Mouse (Mus musculus): Measurements from ENCODE around the gene 4933428G20Rik.

Gene 4933428G20Rik

DNA sequence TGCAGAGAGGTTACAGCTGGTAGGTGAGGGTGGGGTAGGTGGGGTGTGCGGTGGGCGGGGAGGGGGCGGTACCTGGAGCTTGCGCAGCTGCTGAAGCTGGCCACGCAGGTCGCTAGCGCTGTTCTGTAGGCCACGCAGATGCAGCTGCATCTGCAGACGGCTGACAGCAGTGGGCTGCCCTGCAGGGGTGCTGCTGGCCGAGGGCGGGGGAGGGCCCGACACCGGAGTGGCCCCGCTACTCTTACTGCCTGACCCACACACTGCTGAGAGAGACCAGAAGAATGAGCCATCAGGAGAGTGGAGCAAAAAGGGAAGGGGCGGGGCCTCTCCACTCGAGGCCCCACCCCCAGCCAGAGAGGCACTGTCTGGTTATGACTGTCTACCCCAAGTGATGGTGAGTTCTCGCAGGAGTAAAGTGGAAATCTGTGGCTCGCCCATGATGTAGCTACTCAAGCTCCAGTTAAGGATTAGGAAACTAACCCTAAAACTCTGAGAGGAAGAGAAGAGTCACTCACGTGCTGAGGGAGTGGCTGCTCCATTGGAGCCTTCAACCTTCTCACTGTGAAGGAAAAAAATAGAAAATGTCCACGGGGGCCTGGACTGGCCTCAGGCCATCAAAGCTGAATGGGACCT is 32.9 kb upstream of the 4933428G20Rik start:
- no peak for DNase-seq (ENCODE audit: low read depth, low spot score)

DNA sequence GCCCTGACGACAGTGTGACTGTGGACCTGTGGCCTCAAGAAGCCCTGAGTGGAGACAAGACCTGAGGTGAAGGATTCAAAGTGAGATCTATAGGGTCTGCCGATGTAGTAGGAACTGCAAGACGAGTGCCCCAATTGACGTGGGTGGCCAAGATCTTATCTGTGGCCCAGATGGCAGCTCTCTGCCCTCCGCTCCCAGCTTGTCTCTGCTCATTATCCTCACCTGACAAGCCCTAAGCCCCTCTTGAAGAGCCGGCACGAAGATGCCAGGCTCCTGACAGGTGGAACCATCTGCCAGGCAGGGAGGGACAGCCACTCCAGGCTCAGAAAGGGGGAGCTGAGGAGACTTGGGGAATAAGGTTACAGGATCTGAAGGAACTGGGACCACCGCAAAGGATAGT is 32.2 kb upstream of the 4933428G20Rik start:
- DNase-seq (ENCODE audit: low read depth, low spot score) = no peak

DNA sequence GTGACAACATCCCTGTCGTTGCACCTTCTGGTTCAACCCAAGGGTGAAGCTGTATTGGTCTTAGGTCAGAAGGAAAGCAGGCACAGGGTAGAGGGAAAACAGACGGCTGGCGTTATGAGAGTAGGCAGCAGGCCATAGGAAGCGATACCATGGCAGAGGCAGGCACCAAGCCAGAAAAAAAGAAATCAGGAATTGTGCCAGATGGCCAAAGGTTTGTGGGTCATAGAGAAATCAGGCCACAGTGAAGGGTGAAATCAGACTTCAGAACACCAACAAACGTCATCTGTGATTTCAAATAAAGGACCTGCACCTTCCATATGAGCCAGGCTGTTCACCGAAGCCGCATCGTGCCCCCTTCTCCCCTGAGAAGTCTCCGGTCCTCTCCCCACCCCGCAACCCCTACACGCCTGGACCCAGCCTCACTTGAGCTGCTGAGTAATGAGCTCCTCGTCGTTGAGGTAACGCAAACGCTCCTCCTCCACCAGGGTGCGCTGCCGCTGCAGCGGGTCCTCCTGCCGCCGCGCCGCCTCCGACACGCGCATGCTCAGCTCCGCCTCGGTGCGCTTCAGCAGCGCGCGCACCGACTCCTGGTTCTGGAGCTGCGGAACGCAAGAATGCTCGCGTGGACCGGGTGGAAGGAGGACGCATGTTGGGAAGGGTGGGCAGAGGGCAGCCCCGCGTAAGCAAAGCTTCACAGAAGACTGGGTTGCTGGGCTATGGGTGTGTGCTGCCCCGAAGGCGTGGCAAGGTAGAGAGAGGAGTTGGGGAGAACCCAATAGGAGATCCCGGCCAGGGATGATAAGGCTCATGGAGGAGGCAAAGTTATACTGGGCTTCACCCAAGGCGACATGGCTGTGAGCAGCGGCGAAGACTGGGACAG is 31.5 kb upstream of the 4933428G20Rik start:
- peak; percentile 77 for DNase-seq (ENCODE audit: low read depth, low spot score)

DNA sequence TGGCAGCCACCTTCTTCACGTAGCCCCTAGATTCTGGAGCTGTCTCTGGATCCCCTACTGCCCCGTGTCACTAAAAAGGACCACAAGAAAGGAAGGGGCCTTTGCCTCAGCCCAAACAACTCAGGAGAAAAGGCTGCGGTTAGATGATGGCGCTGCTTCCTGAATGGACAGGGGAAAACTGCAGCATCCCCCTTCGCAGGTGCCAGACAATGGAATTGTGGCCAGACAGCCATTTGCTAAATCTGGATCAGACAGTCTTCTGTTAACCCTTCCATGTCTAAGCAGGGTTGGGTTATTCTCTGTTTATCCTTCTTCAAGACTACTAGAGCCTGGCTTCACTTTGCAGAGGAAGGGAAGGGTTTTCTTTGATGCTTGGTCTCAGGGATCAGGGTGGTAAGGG is 30.8 kb upstream of the 4933428G20Rik start:
- DNase-seq (ENCODE audit: low read depth, low spot score) = no peak

- no peak for DNase-seq (ENCODE audit: low read depth, low spot score)
Measured at GRCm38 (mm10) chr11:97530069-97530468, 29.9 kb upstream of the 4933428G20Rik start.

DNA sequence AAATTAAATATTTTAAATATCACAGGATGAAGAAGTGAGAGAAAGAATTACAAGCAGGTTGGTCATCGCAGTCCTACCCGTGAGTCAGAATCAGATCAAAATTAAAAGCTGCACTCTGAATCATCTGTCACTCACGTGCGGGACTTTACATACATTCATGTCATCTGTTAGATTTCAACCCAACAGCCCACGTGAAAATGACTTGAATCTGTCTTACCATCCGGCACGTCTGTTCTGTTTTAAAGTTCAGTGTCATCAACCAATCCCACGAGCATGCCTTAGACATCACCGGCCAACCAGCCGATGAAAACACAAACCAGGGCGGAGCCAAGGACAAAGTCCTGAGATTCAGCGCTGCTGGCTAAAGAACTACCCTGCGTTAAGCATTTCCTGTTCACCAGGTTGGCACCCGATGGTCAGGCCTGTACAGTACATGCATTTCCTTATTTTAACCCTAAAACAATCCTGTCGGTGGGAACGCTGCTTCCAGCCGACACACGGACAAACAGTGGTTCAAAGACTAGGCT is 28.2 kb upstream of the 4933428G20Rik start:
- no peak for DNase-seq (ENCODE audit: low read depth, low spot score)

- DNase-seq (ENCODE audit: low read depth, low spot score) = no peak
Measured at GRCm38 (mm10) chr11:97525313-97525712, 25.2 kb upstream of the 4933428G20Rik start.

- no peak for DNase-seq (ENCODE audit: low read depth, low spot score)
Measured at GRCm38 (mm10) chr11:97524306-97524705, 24.2 kb upstream of the 4933428G20Rik start.

GRCm38 (mm10) chr11:97523827-97524261 is 23.7 kb upstream of the 4933428G20Rik start:
- DNase-seq (ENCODE audit: low read depth, low spot score) = no peak

GRCm38 (mm10) chr11:97523107-97523506 is 23.0 kb upstream of the 4933428G20Rik start:
- DNase-seq (ENCODE audit: low read depth, low spot score) = no peak

DNA sequence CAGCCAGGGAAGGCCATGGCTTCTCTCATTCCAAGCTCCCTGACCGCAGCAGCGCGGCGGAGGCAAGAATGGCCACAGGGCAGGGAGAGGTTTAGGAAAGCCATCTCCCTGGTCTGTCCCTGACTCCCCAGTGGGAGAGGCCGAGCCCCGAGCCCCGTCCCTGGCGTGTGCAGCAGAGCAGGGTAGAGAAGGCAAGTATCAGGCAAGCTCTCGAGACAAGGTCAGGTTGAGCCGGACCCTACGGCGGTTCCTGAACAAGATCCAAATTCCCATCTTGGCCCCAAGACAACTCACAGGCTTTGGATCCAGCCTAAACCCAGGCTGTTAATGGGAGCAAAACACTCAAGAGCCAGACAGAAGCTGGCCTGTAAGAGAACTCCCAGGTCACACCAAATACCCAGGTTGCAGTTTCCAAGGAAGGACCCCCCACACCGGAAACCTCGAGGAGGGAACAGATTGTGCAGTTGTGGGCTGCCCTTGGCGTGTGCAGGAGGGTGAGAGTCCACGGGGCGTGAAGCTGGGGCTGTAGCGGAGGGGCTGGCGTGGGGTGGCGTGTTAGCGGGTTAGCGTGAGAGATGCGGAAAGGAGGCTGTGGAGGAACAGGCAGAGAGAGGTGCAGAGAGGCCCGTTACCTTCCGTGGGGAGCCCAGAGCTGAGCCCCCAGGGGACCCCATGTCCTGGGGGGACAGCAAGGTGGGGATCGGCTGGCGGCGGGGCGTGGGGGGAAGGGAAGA is 21.8 kb upstream of the 4933428G20Rik start:
- no peak for DNase-seq (ENCODE audit: low read depth, low spot score)

DNA sequence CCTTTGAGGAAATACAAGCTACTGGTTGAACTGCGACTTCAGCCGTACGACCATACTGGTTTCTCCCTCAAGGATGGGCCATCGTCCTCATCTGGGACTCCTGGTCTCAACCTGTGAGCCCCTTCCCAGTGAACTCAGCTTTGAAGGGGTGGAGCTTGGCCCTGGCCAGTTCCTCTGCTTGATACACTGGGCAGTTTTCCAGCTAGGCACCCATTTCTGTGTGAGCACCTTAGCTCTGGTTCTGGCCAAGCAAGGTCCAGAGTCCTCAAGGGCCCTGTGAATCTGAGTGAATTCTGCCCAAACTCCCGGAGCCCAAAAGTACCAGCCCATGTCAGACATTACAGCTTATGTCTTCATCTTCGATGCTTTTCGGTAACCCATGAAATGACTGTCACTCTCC is 20.4 kb upstream of the 4933428G20Rik start:
- no peak for DNase-seq (ENCODE audit: low read depth, low spot score)

GRCm38 (mm10) chr11:97513066-97513465 is 12.9 kb upstream of the 4933428G20Rik start:
- no peak for DNase-seq (ENCODE audit: low read depth, low spot score)

- DNase-seq (ENCODE audit: low read depth, low spot score) = no peak
Measured at GRCm38 (mm10) chr11:97512511-97512910, 12.4 kb upstream of the 4933428G20Rik start.

DNA sequence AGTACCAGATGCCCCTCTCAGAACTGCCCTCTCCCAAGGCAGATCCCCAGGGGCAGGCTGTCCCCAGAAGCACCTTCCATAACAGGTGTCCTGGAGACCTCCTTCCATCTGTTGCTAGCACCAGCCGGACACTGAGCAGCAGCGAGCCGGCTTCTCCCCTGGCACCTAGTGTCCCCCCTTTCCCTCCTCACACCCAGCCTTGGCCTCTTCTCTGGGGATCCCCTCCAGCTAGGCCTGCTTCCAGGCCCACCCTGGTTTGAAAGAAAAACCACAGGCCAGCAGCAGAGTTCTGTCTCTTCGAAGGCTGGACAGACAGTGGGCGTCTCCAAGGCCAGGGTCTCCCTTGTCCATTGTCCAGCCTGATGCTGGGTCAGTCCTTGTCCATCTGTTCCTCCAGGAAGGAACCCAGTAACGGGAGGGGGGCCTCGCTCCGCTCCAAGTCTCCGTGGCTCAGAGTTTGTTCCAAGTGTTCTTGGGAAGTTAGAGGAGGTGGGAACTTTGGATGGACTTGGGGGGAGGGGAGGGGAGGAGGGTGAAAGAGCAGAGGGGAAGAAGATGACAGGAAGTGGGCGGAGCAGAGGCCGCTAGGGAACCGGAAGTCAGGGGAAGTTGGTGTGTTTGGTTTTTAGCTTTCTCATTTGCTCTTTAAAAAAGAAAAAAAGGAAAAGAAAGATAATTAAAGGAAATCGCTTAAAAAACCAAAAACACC is 11.7 kb upstream of the 4933428G20Rik start:
- no peak for DNase-seq (ENCODE audit: low read depth, low spot score)

GRCm38 (mm10) chr11:97510966-97511660 is 11.0 kb upstream of the 4933428G20Rik start:
- DNase-seq (ENCODE audit: low read depth, low spot score) = no peak

DNA sequence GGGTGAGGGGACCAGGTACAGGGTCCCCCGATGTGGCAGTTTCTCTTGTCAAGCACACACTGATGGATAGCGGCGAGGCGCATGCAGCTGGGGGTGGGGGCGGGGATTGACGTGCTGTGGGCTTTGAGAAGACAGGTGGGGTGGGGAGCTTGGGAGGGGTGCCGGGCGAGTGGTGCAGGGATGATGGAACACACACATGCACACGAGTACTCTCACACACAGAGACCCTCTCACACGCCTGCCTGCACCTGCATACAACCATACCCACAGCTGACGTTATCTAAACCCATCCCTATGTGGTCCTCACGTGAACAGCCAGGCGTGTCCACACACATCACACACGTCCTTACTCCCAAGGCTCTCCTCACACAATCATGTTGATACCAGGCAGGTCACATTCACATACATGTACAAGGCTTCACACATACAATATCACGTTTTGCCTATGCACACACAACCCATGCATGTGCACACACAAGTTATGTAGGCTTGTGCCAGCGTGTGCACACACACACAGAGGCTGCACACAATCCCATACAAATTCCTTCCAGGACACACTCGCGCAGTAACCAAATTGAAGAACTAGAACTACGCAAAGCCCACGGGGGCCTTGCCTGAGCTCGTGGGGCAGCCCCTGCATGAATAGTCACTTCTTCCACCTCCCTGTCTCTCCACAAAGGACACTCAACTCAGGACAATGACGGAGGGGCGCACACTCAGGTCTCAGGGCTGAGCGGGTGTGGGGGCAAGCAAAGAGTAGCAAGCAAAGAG is 9.8 kb upstream of the 4933428G20Rik start:
- DNase-seq (ENCODE audit: low read depth, low spot score) = no peak

DNA sequence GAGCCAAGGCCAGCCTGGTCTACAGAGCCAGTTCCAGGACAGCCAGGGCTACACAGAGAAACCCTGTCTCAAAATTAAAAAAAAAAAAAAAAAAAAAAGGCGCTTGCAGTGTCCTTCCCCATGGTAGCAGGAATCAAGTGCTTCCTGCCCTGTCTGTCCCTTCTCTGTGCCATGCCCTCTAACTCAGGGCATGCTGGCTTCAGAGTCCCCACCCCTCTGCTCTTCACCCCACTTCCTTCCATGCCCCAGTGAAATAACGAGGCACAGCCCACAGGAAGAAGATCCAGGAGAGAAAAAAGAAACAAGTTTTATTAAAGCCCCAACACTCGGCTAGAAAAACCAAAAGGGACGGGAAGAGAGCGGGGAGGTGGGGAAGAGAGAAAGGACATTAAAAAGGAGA is 8.9 kb upstream of the 4933428G20Rik start:
- DNase-seq (ENCODE audit: low read depth, low spot score) = no peak

GRCm38 (mm10) chr11:97508198-97508597 is 8.1 kb upstream of the 4933428G20Rik start:
- DNase-seq (ENCODE audit: low read depth, low spot score) = no peak

- no peak for DNase-seq (ENCODE audit: low read depth, low spot score)
Measured at GRCm38 (mm10) chr11:97506331-97506730, 6.2 kb upstream of the 4933428G20Rik start.

All from telencephalon, adult 2 months (tissue).